Mouse (Mus musculus): ENCODE data around the gene Vapb. TPM values are rescaled to one million over a fixed set of nuclear protein-coding genes. Genes with fewer than 3 reads are reported as not detected.

The Vapb gene
- polyA plus RNA-seq, 1 experiment from 2014 or later: 11.7 TPM

- Histone ChIP-seq H3K27ac (ENCODE audit: low read depth) (no peak overlapping the region), H3K9ac (ENCODE audit: low read length) (no peak overlapping the region), H3K9me3 (ENCODE audit: control insufficient read depth, low read length) (peaks cover 3% of the 10 kb centered on the region; the same call in 1 of the 2 replicates), H3K4me3 (ENCODE audit: low read depth, low read length) (no peak overlapping the region), H3K36me3 (ENCODE audit: control insufficient read depth, insufficient read depth, low read length) (no peaks in the 10 kb centered on the region), H3K4me2 (ENCODE audit: low read length) (no peak overlapping the region), H3K27me3 (replicated peaks; ENCODE audit: control insufficient read depth, insufficient read depth, low read length) (no peaks in the 10 kb centered on the region), H3K4me1 (replicated peaks; ENCODE audit: control insufficient read depth, insufficient read depth, low read length) (peaks cover 31% of the 10 kb centered on the region)
- DNase-seq (ENCODE audit: low spot score) (no peak), ATAC-seq (replicated peaks; ENCODE audit: low FRiP score, low TSS enrichment, low read depth) (0 out of 2 replicates have a peak, but pooled peaks have one; percentile 21)
- 83% methylated on average over 7 of the region's 7 CpGs for WGBS
Observed at GRCm38 (mm10) chr2:173744070-173744815, 6.9 kb downstream of the Vapb start.

GRCm38 (mm10) chr2:173748961-173749659 is 11.8 kb downstream of the Vapb start:
- H3K27ac ChIP-seq (ENCODE audit: low read depth): no peak overlapping the region
- H3K4me2 ChIP-seq (ENCODE audit: low read length): no peak overlapping the region
- H3K36me3 ChIP-seq (ENCODE audit: control insufficient read depth, insufficient read depth, low read length): peaks cover 5% of the 10 kb centered on the region; the same call in 1 of the 2 replicates
- DNase-seq (ENCODE audit: low spot score) (no peak), ATAC-seq (replicated peaks; ENCODE audit: low FRiP score, low TSS enrichment, low read depth) (no peak)
- no peak overlapping the region for H3K9ac ChIP-seq (ENCODE audit: low read length)
- H3K27me3 ChIP-seq (replicated peaks; ENCODE audit: control insufficient read depth, insufficient read depth, low read length): no peaks in the 10 kb centered on the region
- 0 out of 2 replicates have a peak, but pooled peaks cover 5% of the 10 kb centered on the region for H3K4me1 ChIP-seq (replicated peaks; ENCODE audit: control insufficient read depth, insufficient read depth, low read length)
- H3K4me3 ChIP-seq (ENCODE audit: low read depth, low read length): no peak overlapping the region
- H3K9me3 ChIP-seq (ENCODE audit: control insufficient read depth, low read length): peaks cover 3% of the 10 kb centered on the region; the same call in 1 of the 2 replicates
- WGBS: 91% methylated on average over 2 of the region's 2 CpGs

- 0 out of 2 replicates have a peak, but pooled peaks cover 5% of the 10 kb centered on the region for H3K36me3 ChIP-seq (ENCODE audit: control insufficient read depth, insufficient read depth, low read length)
- no peak overlapping the region for H3K4me2 ChIP-seq (ENCODE audit: low read length)
- no peaks in the 10 kb centered on the region for H3K9me3 ChIP-seq (ENCODE audit: control insufficient read depth, low read length)
- DNase-seq (ENCODE audit: low spot score) (no peak), ATAC-seq (replicated peaks; ENCODE audit: low FRiP score, low TSS enrichment, low read depth) (no peak)
- H3K4me3 ChIP-seq (ENCODE audit: low read depth, low read length): no peak overlapping the region
- H3K27ac ChIP-seq (ENCODE audit: low read depth): no peak overlapping the region
- no peak overlapping the region for H3K9ac ChIP-seq (ENCODE audit: low read length)
- H3K4me1 ChIP-seq (replicated peaks; ENCODE audit: control insufficient read depth, insufficient read depth, low read length): no peaks in the 10 kb centered on the region
- H3K27me3 ChIP-seq (replicated peaks; ENCODE audit: control insufficient read depth, insufficient read depth, low read length): no peaks in the 10 kb centered on the region
- WGBS: 66% methylated on average over 8 of the region's 8 CpGs
Observed at GRCm38 (mm10) chr2:173755433-173756144, 18.3 kb downstream of the Vapb start.

GRCm38 (mm10) chr2:173757624-173758155 is 20.4 kb downstream of the Vapb start:
- Histone ChIP-seq H3K9me3 (ENCODE audit: control insufficient read depth, low read length) (no peaks in the 10 kb centered on the region), H3K4me3 (ENCODE audit: low read depth, low read length) (no peak overlapping the region), H3K27me3 (replicated peaks; ENCODE audit: control insufficient read depth, insufficient read depth, low read length) (no peaks in the 10 kb centered on the region), H3K27ac (ENCODE audit: low read depth) (no peak overlapping the region), H3K9ac (ENCODE audit: low read length) (no peak overlapping the region), H3K4me2 (ENCODE audit: low read length) (no peak overlapping the region), H3K36me3 (ENCODE audit: control insufficient read depth, insufficient read depth, low read length) (peaks cover 10% of the 10 kb centered on the region; the same call in 1 of the 2 replicates), H3K4me1 (replicated peaks; ENCODE audit: control insufficient read depth, insufficient read depth, low read length) (no peaks in the 10 kb centered on the region)
- DNase-seq (ENCODE audit: low spot score) (no peak), ATAC-seq (replicated peaks; ENCODE audit: low FRiP score, low TSS enrichment, low read depth) (no peak)
- WGBS: 79% methylated on average over 8 of the region's 8 CpGs

GRCm38 (mm10) chr2:173760607-173761006 is 23.3 kb downstream of the Vapb start:
- ATAC-seq (replicated peaks; ENCODE audit: low FRiP score, low TSS enrichment, low read depth) (no peak), DNase-seq (ENCODE audit: low spot score) (no peak)
- no peak overlapping the region for H3K9ac ChIP-seq (ENCODE audit: low read length)
- 76% methylated on average over 6 of the region's 6 CpGs for WGBS
- H3K36me3 ChIP-seq (ENCODE audit: control insufficient read depth, insufficient read depth, low read length): peaks cover 13% of the 10 kb centered on the region; the same call in 1 of the 2 replicates
- H3K4me3 ChIP-seq (ENCODE audit: low read depth, low read length): no peak overlapping the region
- H3K9me3 ChIP-seq (ENCODE audit: control insufficient read depth, low read length): no peaks in the 10 kb centered on the region
- no peak overlapping the region for H3K27ac ChIP-seq (ENCODE audit: low read depth)
- no peaks in the 10 kb centered on the region for H3K27me3 ChIP-seq (replicated peaks; ENCODE audit: control insufficient read depth, insufficient read depth, low read length)
- no peak overlapping the region for H3K4me2 ChIP-seq (ENCODE audit: low read length)
- H3K4me1 ChIP-seq (replicated peaks; ENCODE audit: control insufficient read depth, insufficient read depth, low read length): no peaks in the 10 kb centered on the region

GRCm38 (mm10) chr2:173764629-173765028 is 27.3 kb downstream of the Vapb start:
- no peak overlapping the region for H3K4me3 ChIP-seq (ENCODE audit: low read depth, low read length)
- no peak for ATAC-seq (replicated peaks; ENCODE audit: low FRiP score, low TSS enrichment, low read depth)
- no peaks in the 10 kb centered on the region for H3K27me3 ChIP-seq (replicated peaks; ENCODE audit: control insufficient read depth, insufficient read depth, low read length)
- no peaks in the 10 kb centered on the region for H3K9me3 ChIP-seq (ENCODE audit: control insufficient read depth, low read length)
- peaks cover 21% of the 10 kb centered on the region for H3K4me1 ChIP-seq (replicated peaks; ENCODE audit: control insufficient read depth, insufficient read depth, low read length)
- 40% methylated on average over 3 of the region's 3 CpGs for whole genome bisulfite sequencing
- peaks cover 12% of the 10 kb centered on the region; the same call in 1 of the 2 replicates for H3K36me3 ChIP-seq (ENCODE audit: control insufficient read depth, insufficient read depth, low read length)
- no peak overlapping the region for H3K4me2 ChIP-seq (ENCODE audit: low read length)
- H3K27ac ChIP-seq (ENCODE audit: low read depth): no peak overlapping the region
- no peak overlapping the region for H3K9ac ChIP-seq (ENCODE audit: low read length)
- DNase-seq (ENCODE audit: low spot score): no peak

GRCm38 (mm10) chr2:173767959-173768595 is 30.8 kb downstream of the Vapb start:
- ATAC-seq (replicated peaks; ENCODE audit: low FRiP score, low TSS enrichment, low read depth) (0 out of 2 replicates have a peak, but pooled peaks have one; percentile 47), DNase-seq (ENCODE audit: low spot score) (no peak)
- WGBS: 40% methylated on average over 8 of the region's 8 CpGs
- H3K4me2 ChIP-seq (ENCODE audit: low read length): no peak overlapping the region
- peaks cover 34% of the 10 kb centered on the region for H3K4me1 ChIP-seq (replicated peaks; ENCODE audit: control insufficient read depth, insufficient read depth, low read length)
- no peaks in the 10 kb centered on the region for H3K27me3 ChIP-seq (replicated peaks; ENCODE audit: control insufficient read depth, insufficient read depth, low read length)
- no peak overlapping the region for H3K4me3 ChIP-seq (ENCODE audit: low read depth, low read length)
- H3K9ac ChIP-seq (ENCODE audit: low read length): no peak overlapping the region
- peak overlapping the region; percentile 58; the same call in 1 of the 2 replicates for H3K27ac ChIP-seq (ENCODE audit: low read depth)
- peaks cover 4% of the 10 kb centered on the region; the same call in 1 of the 2 replicates for H3K36me3 ChIP-seq (ENCODE audit: control insufficient read depth, insufficient read depth, low read length)
- H3K9me3 ChIP-seq (ENCODE audit: control insufficient read depth, low read length): no peaks in the 10 kb centered on the region

GRCm38 (mm10) chr2:173769183-173769582 is 31.9 kb downstream of the Vapb start:
- Histone ChIP-seq H3K4me2 (ENCODE audit: low read length) (no peak overlapping the region), H3K4me3 (ENCODE audit: low read depth, low read length) (no peak overlapping the region), H3K36me3 (ENCODE audit: control insufficient read depth, insufficient read depth, low read length) (peaks cover 4% of the 10 kb centered on the region; the same call in 1 of the 2 replicates), H3K9ac (ENCODE audit: low read length) (no peak overlapping the region), H3K9me3 (ENCODE audit: control insufficient read depth, low read length) (no peaks in the 10 kb centered on the region), H3K27me3 (replicated peaks; ENCODE audit: control insufficient read depth, insufficient read depth, low read length) (no peaks in the 10 kb centered on the region), H3K4me1 (replicated peaks; ENCODE audit: control insufficient read depth, insufficient read depth, low read length) (peaks cover 34% of the 10 kb centered on the region), H3K27ac (ENCODE audit: low read depth) (peak overlapping the region; percentile 58)
- WGBS: 46% methylated on average over 10 of the region's 10 CpGs
- ATAC-seq (replicated peaks; ENCODE audit: low FRiP score, low TSS enrichment, low read depth) (no peak), DNase-seq (ENCODE audit: low spot score) (no peak)
